Mouse (Mus musculus): ENCODE measurements around the gene Parvb.

DNA sequence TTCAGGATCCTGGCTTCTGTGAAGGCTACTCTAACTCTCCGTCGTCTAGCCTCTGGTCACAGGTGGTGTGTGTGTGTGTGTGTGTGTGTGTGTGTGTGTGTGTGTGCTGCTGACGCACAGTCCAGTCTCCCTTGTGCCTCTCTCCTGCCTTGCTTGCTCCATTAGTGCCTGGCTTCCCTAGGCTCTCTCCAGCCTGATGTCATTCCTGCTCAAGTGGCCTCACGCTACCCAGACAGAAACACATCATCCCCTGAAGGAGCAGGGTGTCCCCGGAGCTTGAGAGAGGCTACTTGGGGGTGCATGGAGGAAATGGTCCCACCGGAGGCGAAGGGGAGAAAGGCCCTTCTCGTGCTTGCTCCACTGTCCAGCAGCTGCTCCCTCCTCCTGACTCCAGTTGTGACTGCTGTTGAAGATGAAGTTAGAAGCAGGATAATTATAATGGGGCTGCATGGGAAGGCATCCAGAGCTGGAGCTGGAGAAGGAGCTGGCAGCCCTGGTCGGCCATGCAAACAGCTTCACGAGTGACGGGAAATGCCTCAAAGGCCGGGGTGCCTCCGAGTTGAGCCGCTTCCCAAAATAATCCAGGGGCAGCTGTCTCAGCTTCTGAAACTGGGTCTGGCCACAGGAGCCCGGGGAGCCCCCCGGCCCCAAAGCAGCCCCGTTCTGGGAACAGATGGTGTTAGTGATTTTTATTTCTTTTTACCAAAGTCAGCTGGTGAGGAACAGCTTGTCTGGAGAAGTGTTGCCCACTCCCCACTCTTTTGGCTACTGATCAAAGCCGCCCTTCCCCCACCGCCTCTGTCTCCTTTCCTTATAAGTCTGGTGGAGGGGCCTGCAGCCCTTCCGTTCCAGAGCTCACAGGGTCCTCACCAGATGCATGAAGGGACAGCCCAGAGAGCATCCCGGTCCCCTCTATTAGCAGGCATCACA is 120.3 kb downstream of the Parvb start:
- no peak for TF ChIP-seq CHD1 (IDR thresholded peaks at IDR 0.05; ENCODE audit: low read depth, low read length)
- TF ChIP-seq TAL1 (IDR thresholded peaks at IDR 0.05; ENCODE audit: low read length), result no peak
- TF ChIP-seq NELFE (IDR thresholded peaks at IDR 0.05; ENCODE audit: low read depth, low read length), result no peak
- TF ChIP-seq CTCF (IDR thresholded peaks at IDR 0.05 in 2 of 3, conservative IDR thresholded peaks at IDR 0.05 in 1 of 3; ENCODE audit: control insufficient read depth in 1 of 3, insufficient read depth in 1 of 3, low read depth in 2 of 3, low read length in 3 of 3, poor library complexity in 1 of 3, severe bottlenecking in 1 of 3), result no peak
- no peak for TF ChIP-seq ZNF384 (IDR thresholded peaks at IDR 0.05; ENCODE audit: low read depth, low read length)
- TF ChIP-seq MXI1 (IDR thresholded peaks at IDR 0.05; ENCODE audit: low read depth, low read length), result no peak
- TF ChIP-seq HCFC1 (IDR thresholded peaks at IDR 0.05; ENCODE audit: low read depth, low read length), result no peak
- TF ChIP-seq RAD21 (IDR thresholded peaks at IDR 0.05; ENCODE audit: low read depth, low read length), result no peak
- no peak for TF ChIP-seq CHD2 (IDR thresholded peaks at IDR 0.05; ENCODE audit: low read length)
- no peak for TF ChIP-seq UBTF (IDR thresholded peaks at IDR 0.05; ENCODE audit: borderline replicate concordance, insufficient read depth, low read depth, low read length)
- no peak for TF ChIP-seq TCF12 (IDR thresholded peaks at IDR 0.05; ENCODE audit: low read depth, low read length)
- TF ChIP-seq NRF1 (IDR thresholded peaks at IDR 0.05; ENCODE audit: insufficient read depth, low read depth, low read length, poor library complexity, severe bottlenecking), result no peak

All from MEL (cell line).